Mouse (Mus musculus) c-Kit-positive CD71-positive TER-119-negative erythroid progenitor cells, embryonic 14.5 days (primary cell): ENCODE measurements around the gene Entpd3.

Source experiments
- DNase-seq: peaks from one replicate; pipeline ENCODE4 v3.0.0-alpha.2; 2013; ENCODE audit warnings: low read depth

The Entpd3 gene

DNA sequence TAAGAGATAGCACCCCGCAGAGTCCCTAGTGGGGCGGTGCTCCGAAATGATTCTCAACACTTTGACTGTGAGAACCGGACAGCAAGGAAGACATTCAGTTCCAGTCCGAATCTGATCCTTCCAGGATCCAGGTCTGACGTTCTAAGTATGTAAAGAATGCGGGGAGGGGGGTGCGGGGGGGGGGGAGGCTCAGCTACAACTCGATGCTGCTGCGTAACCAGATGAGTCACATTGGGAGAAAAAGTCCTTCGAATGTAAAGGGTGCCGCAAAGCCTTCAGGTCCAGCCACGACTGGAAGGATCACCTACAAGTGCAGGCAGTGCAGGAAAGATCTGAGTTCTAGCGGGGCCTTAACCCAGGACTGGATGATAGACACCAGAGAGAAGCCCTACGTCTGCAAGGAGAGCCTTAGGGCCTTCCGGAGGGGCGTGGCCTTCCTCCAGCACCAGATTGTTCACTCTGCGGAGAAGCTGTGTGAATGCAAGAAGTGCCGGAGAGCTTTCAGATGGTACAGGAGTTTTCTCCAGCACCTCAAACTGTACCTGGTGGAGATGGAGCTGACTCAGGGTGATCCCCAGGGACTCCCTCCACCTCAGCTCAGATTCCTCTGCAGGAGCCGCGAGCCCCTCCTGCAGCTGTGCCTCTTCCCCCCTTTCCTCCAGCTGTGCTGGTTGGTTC lies 42.5 kb downstream of the Entpd3 start:
- no peak for DNase-seq

DNA sequence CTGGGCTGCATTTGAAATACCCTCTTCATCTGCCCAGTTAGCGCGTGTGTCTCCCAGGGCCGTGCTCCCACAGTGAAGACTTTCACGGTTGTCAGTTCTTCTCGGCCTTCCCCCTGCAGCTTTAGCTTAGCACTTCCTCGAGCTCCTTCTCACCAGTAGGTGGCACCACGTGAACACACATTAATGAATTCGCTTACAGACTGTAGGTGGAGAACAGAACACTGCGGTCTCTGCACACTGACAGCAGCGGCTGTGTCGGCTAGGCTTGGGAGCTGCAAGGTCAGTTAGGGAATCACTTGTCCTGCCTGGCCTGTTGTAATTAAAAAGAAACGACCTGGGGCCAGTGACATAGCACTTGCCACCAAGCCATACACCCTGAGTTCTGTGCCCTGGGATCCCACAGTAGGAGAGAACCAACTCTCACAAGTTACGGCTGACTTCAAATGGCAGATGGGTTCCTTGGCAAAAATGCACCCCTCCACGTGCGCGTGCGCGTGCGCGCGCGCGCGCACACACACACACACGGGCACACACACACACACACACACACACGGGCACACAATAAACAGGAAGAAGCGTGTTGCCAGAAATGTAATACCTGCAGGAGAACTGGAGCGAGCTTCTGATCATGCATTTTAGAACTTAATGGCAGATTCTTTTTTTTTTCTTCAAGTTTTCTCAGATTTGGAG lies 43.1 kb downstream of the Entpd3 start:
- DNase-seq = peak; percentile 92

DNA sequence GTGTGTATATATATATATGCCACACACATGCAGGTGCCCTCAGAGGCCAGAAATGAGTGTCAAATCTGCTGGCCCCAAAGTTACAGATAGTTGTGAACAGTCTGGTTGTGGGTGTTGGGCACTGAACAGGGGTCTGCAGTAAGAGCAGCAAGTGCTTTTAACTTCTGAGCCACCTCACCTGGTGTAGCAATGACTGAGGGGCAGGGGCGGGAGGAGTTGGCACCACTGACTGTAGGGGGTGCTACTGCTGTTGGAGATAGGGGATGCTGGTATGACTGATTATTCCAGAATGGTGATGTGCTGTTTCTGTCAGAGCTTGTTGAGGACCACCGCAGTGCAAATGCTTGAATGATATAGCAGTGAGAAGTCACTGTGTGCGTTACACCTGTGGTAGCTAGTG lies 43.7 kb downstream of the Entpd3 start:
- no peak for DNase-seq

GRCm38 (mm10) chr9:120586546-120586945 lies 46.9 kb downstream of the Entpd3 start:
- DNase-seq = no peak

- no peak for DNase-seq
Measured at GRCm38 (mm10) chr9:120591490-120591889, 51.9 kb downstream of the Entpd3 start.

GRCm38 (mm10) chr9:120593383-120594101 lies 53.9 kb downstream of the Entpd3 start:
- no peak for DNase-seq

DNA sequence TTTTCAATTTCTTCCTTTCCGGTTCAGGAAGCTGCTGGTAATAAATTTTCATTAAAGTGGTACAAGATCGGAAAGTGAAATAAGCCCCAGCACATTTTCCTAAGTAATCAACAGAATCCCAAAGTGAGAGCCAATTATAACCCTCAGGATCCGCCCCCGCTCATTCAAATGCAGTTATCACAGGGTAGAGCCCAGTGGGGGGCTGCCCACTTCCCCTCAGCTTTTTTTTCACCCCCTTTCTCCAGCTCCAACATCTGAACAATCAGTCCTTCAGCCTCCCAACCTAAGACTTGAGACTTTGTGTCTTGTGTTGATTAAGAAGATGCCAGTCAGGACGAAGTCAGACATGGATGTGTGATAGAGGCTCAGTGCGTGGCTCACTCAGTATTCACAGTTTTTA lies 55.2 kb downstream of the Entpd3 start:
- no peak for DNase-seq

DNA sequence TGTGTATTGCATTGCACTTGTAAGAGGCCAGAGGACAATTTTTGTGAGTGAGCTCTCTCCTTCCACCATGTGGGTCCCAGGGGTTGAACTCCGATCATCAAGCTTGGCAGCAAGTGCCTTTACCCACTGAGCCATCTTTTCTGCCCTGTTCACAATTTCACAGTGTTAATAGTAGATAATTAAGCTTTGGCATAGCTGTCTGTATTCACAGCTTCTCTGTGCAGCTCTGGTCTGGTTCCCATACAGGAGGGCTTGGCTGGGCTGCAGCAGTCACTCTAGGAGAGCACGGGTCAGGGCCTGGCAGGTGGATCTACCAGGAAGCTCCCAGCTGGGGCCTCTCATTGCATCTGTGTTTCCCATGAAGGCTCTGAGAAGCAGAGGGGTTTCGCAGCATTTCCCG lies 55.7 kb downstream of the Entpd3 start:
- DNase-seq = no peak

GRCm38 (mm10) chr9:120601488-120602171 lies 62.0 kb downstream of the Entpd3 start:
- peak; percentile 51 for DNase-seq

DNA sequence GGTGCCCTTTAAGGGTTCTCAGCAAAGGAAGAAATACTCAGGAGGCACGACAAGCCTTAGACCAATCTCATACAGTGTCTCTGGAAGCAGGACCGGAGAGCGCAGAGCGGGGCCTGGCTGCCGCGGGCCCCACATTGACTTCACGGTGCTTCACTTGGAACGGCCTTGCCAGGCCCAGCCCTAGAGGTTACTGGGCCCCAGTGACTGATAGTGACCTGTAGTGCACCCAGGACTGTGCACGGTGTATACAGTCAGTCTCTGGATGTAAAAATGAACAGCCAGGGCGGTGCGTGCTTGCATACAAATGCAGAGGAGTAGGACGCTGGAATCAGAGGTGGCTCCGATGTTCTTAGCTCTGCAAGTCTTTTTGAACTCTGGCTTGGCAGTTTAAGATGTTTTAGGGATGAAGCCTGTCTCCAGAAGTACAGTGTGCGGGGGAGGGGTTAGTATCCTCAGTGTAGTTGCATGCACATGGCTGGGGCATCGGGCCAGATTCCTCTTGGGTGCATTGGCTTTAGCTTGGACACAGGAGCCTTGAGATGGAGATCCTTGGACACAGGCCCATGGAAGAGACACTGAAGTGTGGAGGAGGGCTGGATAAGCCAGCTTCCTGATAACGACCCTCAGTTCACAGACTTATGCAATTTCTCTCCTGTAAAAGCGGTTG lies 62.7 kb downstream of the Entpd3 start:
- DNase-seq = no peak

DNA sequence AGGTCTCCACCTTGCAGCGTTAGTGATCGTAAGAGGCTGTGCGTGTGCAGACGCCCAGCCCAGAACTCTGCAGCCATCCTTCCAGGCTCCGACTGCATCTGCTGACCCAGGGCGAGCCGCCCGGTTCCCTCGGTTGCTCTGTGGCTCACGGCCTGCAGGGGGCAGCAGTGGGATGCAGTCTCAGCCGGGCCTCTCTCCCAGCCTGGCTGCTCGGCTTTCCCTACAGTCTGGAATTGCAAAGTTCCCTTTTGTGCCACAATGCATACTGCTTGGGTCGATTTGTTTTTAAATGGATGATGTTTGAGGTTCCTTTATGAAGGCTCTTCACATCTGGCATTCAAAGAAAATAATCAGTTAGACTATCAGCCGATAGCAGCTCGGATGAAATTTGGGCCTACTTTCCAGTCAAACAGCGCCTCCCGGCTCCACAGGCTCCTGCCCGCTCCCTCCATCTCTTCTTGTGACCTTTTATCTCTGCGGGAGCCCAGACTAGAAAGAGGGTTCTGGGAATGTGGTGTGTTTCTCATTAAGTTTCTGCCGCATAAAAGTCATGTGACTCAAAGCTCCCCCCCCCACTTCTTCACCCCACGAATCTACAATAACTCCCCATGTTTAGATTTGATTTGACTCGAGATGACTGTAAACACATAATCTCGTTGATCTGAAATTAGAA lies 63.4 kb downstream of the Entpd3 start:
- DNase-seq = peak; percentile 49

GRCm38 (mm10) chr9:120603512-120603908 lies 63.9 kb downstream of the Entpd3 start:
- DNase-seq = no peak

DNA sequence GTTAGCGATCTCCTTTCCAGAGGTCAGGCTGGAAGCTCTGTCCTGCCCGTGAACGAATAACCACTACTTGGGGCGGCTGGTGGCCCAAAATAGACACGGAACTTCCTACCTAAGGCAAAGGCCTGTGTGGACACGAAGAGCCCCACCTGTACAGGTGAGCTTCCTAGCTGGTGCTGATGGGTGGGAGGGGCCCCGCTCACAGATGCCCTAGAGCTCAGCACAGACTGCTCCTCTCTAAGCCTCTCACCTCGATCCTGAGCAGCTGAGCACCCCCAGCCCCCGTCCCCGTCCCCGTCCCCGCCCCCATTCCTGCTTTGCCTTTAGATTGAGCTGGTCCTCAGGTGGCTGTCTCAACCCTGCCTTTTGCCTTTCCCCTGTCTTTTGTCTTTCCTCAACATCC lies 64.3 kb downstream of the Entpd3 start:
- no peak for DNase-seq

DNA sequence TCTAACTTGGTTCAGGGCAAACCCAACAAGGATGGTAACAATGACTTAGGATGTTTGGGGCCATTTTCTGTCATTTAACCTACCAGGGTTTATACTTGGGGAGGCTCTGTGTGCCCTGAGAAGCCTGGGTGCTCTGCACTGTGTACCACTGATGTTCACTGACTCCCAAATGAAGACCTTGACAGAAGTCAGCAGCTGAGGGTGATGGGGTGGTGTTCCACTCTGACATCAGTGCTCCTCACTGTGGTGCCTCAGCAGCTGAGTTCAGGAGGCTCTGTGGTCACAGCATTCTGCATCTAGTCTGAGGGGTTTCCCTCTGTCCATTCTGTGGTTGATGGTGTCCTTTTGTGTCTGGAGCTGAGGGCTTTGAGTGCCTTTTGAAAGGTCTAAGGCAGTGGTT lies 71.4 kb downstream of the Entpd3 start:
- no peak for DNase-seq

GRCm38 (mm10) chr9:120614059-120614458 lies 74.4 kb downstream of the Entpd3 start:
- DNase-seq = no peak
